Mouse (Mus musculus): ENCODE results near the gene Lypd4.

DNA sequence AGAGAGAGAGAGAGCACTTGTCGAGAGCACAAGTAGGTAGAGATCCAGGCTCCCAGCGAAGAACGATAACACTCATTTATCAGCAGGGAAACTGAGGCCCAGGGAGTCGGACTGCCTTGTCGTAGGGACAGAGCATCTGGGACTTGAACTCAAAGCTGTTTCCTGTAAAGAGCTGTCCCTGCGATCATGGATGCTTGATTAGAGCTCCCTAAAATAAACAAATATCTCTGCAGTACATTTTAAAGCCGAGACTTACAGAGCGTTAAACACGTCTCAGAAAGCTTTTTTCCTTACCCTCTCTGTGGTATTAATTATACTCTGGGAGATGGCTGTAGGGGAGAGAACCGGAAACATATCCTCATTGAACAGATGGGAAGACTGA is 33.7 kb upstream of the Lypd4 start:
- TF ChIP-seq MYOD1 (IDR thresholded peaks at IDR 0.05; ENCODE audit: control insufficient read depth in 1 of 3, insufficient read length in 2 of 3, low read depth in 2 of 3) = no peak
- no peak for TF ChIP-seq MAX (IDR thresholded peaks at IDR 0.05; ENCODE audit: low read depth)
- TF ChIP-seq CEBPB (IDR thresholded peaks at IDR 0.05; ENCODE audit: insufficient read depth, poor library complexity, severe bottlenecking) = no peak
- no peak for TF ChIP-seq POLR2A (IDR thresholded peaks at IDR 0.05; ENCODE audit: insufficient read length, low read depth)
- no peak for TF ChIP-seq SRF (IDR thresholded peaks at IDR 0.05; ENCODE audit: control insufficient read depth, insufficient read length, low read depth)
- TF ChIP-seq E2F4 (IDR thresholded peaks at IDR 0.05; ENCODE audit: insufficient read depth) = no peak

All from myocyte (in vitro differentiated cells).